Mouse (Mus musculus) ES-Bruce4 (cell line): ENCODE measurements around the gene Bmp8b. TPM values are rescaled to one million over a fixed set of nuclear protein-coding genes. Genes with fewer than 3 reads are reported as not detected.
"Not testable (repeated sequence)": the region's sequence is repeated elsewhere in the genome, so short reads cannot be mapped to it uniquely, and the experiment has no call there.

ENCODE experiments used
- H3K27ac ChIP-seq: 2 replicates; pipeline ENCODE4 v1.5.1; 2012; ENCODE audit warnings: low read length, inconsistent platforms; ENCODE audit not compliant: insufficient read depth
- H3K27me3 ChIP-seq: 2 replicates; pipeline ENCODE4 v1.6.1; 2012; ENCODE audit warnings: mild to moderate bottlenecking, low read length, inconsistent platforms; ENCODE audit not compliant: control insufficient read depth, poor library complexity, insufficient read depth, severe bottlenecking
- H3K36me3 ChIP-seq: 2 replicates; pipeline ENCODE4 v1.6.1; 2012; ENCODE audit warnings: inconsistent platforms, mild to moderate bottlenecking, low read length, moderate library complexity; ENCODE audit not compliant: control insufficient read depth, poor library complexity, insufficient read depth, severe bottlenecking
- H3K4me1 ChIP-seq: one replicate; pipeline ENCODE4 v1.8.1; 2011; ENCODE audit warnings: low read length; ENCODE audit not compliant: control insufficient read depth, insufficient read depth
- H3K4me3 ChIP-seq: 2 replicates; pipeline ENCODE4 v1.5.1; 2011; ENCODE audit warnings: low read depth, mild to moderate bottlenecking, low read length
- H3K9ac ChIP-seq: 2 replicates; pipeline ENCODE4 v1.6.1; 2012; ENCODE audit warnings: low read depth, mild to moderate bottlenecking, inconsistent platforms; ENCODE audit not compliant: poor library complexity, severe bottlenecking
- H3K9me3 ChIP-seq: replicated peaks from 2 replicates; pipeline ENCODE4 v1.6.1; 2012; ENCODE audit warnings: mild to moderate bottlenecking, low read length, inconsistent platforms; ENCODE audit not compliant: control insufficient read depth, poor library complexity, insufficient read depth, severe bottlenecking
- CTCF ChIP-seq: IDR thresholded peaks from one replicate; pipeline ENCODE4 v1.8.1; 2011; ENCODE audit warnings: low read depth, low read length
- EP300 ChIP-seq: IDR thresholded peaks from 2 replicates; pipeline ENCODE4 v1.6.1; 2011; ENCODE audit warnings: low read depth, low read length; ENCODE audit not compliant: insufficient read depth
- POLR2A ChIP-seq: IDR thresholded peaks from one replicate; pipeline ENCODE4 v1.8.1; 2011; ENCODE audit warnings: low read length; ENCODE audit not compliant: insufficient read depth
- polyA plus RNA-seq: library from polyadenylated mRNA; stranded (reverse); fragments of >200 nt; gene quantifications from 2 replicates; pipeline ENCODE4 v1.2.4, GENCODE M21; 2011; ENCODE audit warnings: low read depth; ENCODE audit not compliant: missing spikeins, insufficient read depth, insufficient read length

The Bmp8b gene
- polyA plus RNA-seq, 1 experiment = 8.7 TPM

DNA sequence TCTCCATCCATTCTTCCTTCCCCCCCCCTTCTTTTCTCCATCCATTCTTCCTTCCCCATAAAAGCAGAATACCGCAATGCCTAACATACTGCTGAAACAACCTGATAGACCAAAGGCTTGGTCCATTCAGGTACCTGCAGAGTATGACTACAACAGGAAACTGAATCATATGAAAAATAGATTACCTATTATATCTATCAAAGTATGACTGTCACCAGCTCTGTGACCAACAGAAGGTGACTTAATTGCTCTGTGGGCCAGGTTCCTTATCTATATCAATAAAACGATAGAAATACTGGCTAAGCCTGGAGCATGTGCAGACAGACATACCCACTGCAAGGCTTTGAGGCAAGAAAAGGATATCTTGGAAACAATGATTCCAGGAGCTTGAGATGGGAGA, 50.5 kb downstream of the Bmp8b start:
- Histone ChIP-seq H3K27ac (no peak overlapping the region), H3K4me1 (no peaks in the 10 kb centered on the region), H3K4me3 (no peak overlapping the region), H3K9me3 (no peaks in the 10 kb centered on the region), H3K36me3 (no peaks in the 10 kb centered on the region), H3K27me3 (no peaks in the 10 kb centered on the region), H3K9ac (no peak overlapping the region)
- no peak for TF ChIP-seq CTCF
- no peak for TF ChIP-seq POLR2A
- no peak for TF ChIP-seq EP300

DNA sequence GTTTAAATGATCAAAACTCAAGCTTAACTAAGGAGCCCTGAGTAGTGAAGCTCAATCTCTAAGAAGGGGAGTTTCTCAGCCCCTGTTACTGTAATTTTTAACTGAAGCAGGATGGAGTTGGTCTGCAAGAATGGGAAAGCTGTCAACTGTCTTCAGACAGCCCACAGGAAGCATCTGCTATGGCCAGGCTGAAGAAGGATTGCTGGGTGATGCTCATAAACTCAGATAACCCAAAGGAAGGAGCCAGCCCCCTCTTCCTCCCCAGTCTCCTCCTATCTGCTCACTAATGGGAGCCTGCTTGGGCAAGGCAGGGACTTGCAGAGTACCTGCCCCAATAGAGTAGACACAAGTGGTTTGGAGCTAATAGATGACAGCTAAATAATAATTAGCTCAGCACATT, 50.9 kb downstream of the Bmp8b start:
- no peak overlapping the region for H3K4me3 ChIP-seq
- TF ChIP-seq EP300 = no peak
- TF ChIP-seq CTCF = no peak
- TF ChIP-seq POLR2A = no peak

GRCm38 (mm10) chr4:123160571-123160970, 55.6 kb downstream of the Bmp8b start:
- TF ChIP-seq POLR2A (no peak), EP300 (no peak), CTCF (no peak)

More for the DNA sequence above, 50.9 kb downstream of the Bmp8b start:
- H3K36me3 ChIP-seq = no peaks in the 10 kb centered on the region
- no peaks in the 10 kb centered on the region for H3K4me1 ChIP-seq
- no peak overlapping the region for H3K9ac ChIP-seq
- H3K27ac ChIP-seq = no peak overlapping the region
- H3K9me3 ChIP-seq = no peaks in the 10 kb centered on the region
- H3K27me3 ChIP-seq = no peaks in the 10 kb centered on the region

DNA sequence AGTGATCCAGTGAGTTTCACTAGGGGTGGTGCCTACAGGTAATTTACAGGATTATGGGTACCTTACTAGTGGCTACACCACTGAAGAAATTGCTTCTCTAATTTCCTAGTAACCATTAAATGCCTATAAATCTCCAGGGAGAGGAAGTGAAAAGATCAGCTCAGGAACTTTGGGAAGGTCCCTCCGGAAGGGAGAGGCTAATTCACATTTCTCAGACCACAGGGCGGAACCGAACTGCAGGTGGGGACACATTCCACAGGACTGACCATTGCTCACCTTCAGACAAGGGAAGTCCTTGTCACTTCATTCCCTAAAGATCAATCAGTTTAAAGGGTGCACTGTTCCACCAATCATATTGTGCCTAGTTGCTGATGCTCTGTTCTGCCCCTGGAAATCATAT, 56.3 kb downstream of the Bmp8b start:
- not testable (repeated sequence) for H3K9ac ChIP-seq, H3K27me3 ChIP-seq, H3K4me1 ChIP-seq, H3K9me3 ChIP-seq, H3K4me3 ChIP-seq, H3K27ac ChIP-seq, H3K36me3 ChIP-seq

More at GRCm38 (mm10) chr4:123160571-123160970, 55.6 kb downstream of the Bmp8b start:
- Histone ChIP-seq H3K27me3 (peaks cover 2% of the 10 kb centered on the region; the same call in 1 of the 2 replicates), H3K36me3 (no peaks in the 10 kb centered on the region), H3K27ac (no peak overlapping the region), H3K9me3 (no peaks in the 10 kb centered on the region), H3K4me1 (no peaks in the 10 kb centered on the region), H3K4me3 (no peak overlapping the region), H3K9ac (no peak overlapping the region)

DNA sequence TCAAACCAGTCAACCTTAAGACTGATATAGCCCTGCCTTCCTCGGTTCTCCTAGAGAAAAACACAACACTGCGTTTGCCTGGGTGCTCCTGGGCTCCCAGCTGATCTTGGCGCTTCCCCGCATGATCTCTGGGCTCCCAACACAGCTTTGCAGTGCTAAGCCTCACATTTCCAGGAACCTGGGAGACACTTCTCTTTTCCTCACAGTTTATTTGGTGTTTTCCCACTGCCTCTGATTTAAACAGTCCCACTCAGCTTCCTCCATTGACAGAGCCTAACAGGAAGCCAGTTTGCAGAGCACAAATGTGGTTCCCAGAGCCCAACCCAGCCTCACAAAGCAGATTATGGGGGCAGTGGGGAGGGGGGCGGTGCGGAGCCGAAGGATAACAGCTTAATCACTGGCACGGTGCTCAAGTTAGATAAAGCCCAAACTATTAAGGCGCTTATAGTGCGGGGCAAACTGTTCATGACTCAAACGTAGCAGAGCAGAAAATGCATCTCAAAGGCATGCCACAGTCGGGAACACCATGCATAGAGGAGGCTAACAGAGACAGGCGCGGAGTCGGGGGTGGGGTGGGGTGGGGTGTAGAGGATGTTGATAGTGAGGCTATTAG, 57.4 kb downstream of the Bmp8b start:
- Histone ChIP-seq H3K27ac (no peak overlapping the region), H3K4me1 (no peaks in the 10 kb centered on the region), H3K9ac (no peak overlapping the region), H3K4me3 (no peak overlapping the region), H3K36me3 (no peaks in the 10 kb centered on the region), H3K9me3 (no peaks in the 10 kb centered on the region), H3K27me3 (peaks cover 2% of the 10 kb centered on the region; the same call in 1 of the 2 replicates)
- TF ChIP-seq CTCF (no peak), EP300 (no peak), POLR2A (no peak)

GRCm38 (mm10) chr4:123164157-123164556, 59.2 kb downstream of the Bmp8b start:
- Histone ChIP-seq H3K27me3 (peaks cover 2% of the 10 kb centered on the region; the same call in 1 of the 2 replicates), H3K4me1 (no peaks in the 10 kb centered on the region), H3K36me3 (no peaks in the 10 kb centered on the region), H3K4me3 (no peak overlapping the region), H3K27ac (no peak overlapping the region), H3K9me3 (no peaks in the 10 kb centered on the region), H3K9ac (no peak overlapping the region)
- TF ChIP-seq CTCF (no peak), POLR2A (no peak), EP300 (no peak)
